Mouse (Mus musculus): Measurements from ENCODE around the gene Lss.

GRCm38 (mm10) chr10:76586190-76586589 is 54.8 kb downstream of the Lss start:
- no peak for TF ChIP-seq EP300 (IDR thresholded peaks at IDR 0.05; ENCODE audit: low read depth)
- TF ChIP-seq CTCF (IDR thresholded peaks at IDR 0.05; ENCODE audit: low read depth) = no peak
